Mouse (Mus musculus): ENCODE results near the gene Llph. TPM values are rescaled to one million over a fixed set of nuclear protein-coding genes. Genes with fewer than 3 reads are reported as not detected.

Gene Llph
- 7.9 and 68.2 TPM in 2 replicates for polyA plus RNA-seq (2012; ENCODE audit: low replicate concordance)

DNA sequence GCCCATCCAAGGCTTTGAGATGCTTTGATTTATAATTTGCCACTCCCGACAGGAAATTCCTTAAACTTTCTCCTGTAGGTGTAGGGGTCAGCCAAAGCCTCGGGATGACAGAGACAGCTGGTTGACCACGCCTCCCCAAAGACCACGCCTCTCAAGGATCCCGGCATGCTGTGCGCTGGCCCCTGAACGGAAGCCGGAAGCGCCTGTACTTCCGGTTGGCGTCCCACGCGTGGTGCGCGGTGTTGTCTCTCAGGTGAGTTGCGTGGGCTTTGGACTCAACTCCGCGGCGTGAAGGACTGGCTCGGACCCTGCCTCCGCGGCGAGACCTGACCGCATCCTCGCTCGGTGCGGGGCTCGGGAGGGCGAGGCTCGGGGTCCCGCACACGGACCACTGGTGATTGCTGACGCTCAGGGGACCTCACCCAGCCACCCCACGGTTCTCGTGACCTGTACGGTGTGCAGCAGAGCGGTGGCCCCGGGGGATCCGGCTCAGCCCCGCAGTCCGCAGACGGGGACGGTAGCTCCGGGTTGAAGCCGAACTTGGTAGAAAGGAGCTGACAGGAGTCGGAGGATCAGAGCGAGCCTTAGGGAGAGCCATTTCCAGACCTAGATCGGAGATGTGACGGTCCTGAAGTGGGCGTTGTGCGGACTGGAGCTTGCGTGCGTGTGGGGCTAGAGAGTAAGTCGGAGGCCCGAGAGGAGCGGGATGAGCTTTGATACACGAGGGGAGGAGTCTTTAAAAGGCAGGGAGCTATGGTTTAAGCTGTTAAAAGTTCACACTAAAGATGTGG is at the start of gene Llph:
Gene Llph, plus strand, starts transcription at position 200 of the 791 bp plus-strand sequence.

DNA sequence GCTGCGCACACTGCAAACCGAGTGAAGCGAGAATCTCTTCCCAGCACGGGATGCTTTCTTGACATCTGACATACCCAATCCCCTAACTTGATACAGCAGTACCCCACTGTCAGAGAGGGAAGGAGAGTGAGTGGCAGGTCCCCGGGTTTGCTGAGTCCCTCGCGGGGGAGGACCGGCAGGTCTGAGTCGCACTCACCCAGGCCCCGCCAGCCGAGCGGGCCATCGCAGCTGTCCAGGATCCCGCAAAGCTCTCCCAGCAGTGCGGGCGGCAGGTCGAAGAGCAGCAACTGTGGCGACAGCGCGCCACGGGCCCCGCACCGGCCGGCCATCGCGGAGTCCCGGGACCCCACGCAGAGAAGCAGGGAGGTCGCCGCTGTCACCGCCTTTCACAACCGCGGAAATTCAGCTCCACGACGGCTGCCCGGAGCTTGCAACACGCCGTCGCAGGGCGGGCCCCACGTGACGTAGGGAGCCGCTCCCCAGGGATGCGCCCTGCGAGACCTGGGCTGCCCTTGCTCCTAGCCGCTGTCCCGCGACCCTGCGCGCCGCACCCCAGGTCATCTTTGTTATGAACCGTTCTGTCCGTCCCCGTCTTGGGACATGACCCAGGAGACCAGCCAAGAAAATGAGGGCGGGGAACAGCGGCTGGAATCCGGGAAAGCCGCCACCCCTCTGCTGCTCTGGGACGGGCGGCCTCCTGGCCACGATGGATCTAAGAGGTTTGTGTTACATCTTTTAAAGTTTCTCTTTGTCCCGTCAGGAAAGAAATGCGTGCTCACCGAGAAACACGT is 25.5 kb upstream of the Llph start, which contains the start of gene Tmbim4:
Gene Tmbim4, plus strand, starts transcription at position 460 of the 791 bp plus-strand sequence.

DNA sequence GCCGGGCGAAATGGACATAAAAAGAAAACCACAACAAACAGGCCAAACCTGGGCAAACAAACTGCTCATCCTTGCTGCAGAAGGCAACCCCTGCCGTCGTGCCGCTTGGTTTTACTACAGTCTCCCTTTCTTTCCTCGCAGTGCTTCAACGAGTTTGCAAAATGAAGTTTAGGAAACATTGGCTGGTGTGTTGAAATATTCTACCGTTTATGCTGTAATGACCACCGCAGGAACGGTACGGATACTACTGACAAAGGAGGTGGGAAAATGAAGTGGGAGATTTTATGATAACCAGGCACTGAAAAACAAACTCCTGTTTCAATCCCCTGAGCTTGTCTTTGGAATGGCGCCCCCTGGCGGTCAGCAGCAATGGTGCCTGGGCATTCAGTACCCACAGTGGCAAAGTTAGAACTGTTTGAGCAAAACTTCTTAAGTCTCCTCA is 24.9 kb upstream of the Llph start, which contains the start of gene Irak3:
Gene Irak3, minus strand, starts transcription at position 170 of the 442 bp plus-strand sequence.

Other genes with a start within 250 kb of the Llph start
- 3.5 and 11.4 TPM in 2 replicates for gene Helb, start 114.1 kb upstream of the Llph start, polyA plus RNA-seq (2012; ENCODE audit: low replicate concordance)
- 66.4 and 78.0 TPM in 2 replicates for gene Tmbim4, start 25.5 kb upstream of the Llph start, polyA plus RNA-seq (2012; ENCODE audit: low replicate concordance)
- gene Irak3, start 24.9 kb upstream of the Llph start, polyA plus RNA-seq (2012; ENCODE audit: low replicate concordance): 1.1 and 1.7 TPM in 2 replicates
- gene Hmga2, start 249.4 kb downstream of the Llph start, polyA plus RNA-seq (2012; ENCODE audit: low replicate concordance): 0.05 and 0.21 TPM in 2 replicates